Mouse (Mus musculus) lung, postnatal 10 days (tissue): ENCODE measurements around the gene P2ry4.

Experiments
- DNase-seq: peaks from one replicate; pipeline ENCODE4 v3.0.0; 2021

The P2ry4 gene

DNA sequence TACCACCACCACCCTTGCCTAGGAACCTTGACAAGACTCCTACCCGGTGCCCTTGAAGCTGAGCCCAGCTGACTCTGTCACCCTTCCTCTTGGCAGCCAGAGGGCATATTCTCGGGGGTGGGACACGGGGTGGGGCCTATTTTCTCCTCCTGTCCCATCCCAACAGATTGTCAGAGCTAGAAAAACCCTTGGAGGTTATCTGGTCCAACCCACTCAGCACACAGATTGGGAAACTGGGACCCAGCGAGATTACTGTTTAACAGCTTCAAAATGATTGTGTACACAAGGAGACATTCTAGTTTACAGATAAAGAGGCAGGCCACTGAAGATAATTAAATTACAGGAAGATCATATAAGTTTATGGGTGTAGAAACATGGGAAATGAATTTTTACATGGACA lies at the start of gene P2ry4:
TSS of gene P2ry4 (minus strand) at position 79 of the 400 bp plus-strand sequence.
- no peak for DNase-seq

DNA sequence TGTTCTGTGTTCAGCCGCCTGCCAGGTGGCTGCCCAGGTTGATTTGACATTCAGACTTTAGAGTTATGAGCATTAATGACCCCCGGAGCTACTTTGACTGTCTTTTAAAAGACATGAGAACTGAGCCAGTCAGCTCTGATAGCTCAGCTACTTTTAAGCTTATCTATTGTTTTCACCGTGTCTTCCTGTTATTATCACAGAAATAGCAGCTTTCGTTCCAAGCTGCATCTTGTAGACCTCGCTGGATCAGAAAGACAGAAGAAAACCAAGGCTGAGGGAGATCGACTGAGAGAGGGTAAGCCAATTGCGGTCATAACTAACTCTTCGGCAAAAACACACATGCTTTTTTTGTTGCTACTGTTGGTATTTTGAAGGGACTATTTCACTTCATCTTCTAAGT lies 43.8 kb upstream of the P2ry4 start:
- no peak for DNase-seq

DNA sequence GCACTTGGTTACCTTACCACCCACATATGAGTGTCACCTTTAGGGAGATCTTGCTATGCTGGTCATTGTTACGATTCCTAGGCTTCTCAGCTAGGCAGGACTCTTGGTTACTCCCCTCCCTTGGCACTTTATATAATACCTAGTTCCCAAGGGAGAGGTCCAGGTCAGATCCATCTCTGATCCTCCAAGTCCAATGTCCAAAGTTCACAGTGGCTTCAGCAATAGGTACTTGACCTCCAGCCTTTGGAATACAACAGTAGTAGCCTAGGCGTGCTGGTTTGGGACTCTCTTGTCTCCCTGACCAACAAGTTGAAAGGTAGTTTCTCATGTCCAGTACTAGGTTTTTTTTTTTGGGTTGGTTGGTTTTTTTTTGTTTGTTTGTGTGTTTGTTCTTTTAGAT lies 34.4 kb upstream of the P2ry4 start:
- no peak for DNase-seq

DNA sequence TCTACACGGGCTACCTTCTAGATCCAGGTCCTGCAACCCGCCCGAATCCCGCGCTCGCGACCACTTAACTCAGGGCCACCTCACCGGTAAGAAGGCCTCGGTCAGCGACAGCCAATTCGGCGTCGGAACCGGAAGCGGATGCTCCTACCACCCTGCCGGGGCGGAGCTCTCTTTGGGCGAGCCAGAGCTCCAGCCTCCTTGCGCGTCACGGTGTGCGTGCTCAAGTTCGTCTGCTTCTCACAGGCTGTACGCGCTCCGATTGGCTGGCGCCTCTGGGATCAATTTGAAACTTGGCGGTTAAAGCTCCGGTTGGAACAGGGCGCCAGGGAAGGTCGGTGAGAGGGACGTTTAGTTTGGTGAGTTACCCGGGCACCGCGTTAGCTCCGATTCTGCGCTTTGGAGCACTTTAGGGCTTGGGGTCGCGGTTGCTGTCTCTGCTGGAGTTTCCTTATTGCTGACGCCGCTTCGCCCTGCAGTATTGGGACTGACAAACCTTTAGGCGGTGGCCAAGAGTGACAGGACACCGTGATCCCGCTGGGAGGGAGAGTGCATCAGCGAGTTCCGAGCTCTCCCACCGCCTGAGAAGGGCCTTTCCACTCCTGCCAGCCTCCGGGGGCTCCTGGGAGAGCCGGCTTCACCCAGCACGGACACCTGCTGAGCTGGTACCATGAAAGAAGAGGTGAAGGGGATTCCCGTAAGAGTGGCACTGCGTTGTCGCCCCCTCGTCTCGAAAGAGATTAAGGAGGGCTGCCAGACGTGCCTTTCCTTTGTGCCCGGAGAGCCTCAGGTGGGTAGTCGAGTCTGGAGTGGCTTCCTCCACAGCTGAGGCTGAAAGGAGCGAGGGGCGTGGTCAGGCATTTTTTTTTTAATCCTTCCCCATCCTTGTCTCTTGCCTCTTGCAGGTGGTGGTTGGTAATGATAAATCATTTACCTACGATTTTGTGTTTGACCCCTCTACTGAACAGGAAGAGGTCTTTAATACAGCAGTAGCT lies 31.4 kb upstream of the P2ry4 start, which contains the start of gene Pdzd11:
TSS of gene Pdzd11 (minus strand) at position 767 of the 992 bp plus-strand sequence.
- DNase-seq: peak; percentile 94

DNA sequence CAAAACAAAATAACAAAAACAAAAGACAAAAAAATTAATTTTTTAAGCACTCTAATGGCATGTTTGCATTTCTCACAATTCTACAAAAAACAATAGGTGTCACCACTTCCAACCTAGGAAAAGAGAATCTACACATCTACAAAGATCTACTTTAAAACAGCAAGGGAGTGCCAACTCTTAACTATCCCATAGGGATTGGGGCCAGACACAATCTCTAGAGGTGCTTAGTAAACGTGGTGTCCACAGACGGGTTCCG lies 30.8 kb upstream of the P2ry4 start, which contains the start of gene Kif4:
TSS of gene Kif4 (plus strand) at position 192 of the 256 bp plus-strand sequence.
- no peak for DNase-seq

DNA sequence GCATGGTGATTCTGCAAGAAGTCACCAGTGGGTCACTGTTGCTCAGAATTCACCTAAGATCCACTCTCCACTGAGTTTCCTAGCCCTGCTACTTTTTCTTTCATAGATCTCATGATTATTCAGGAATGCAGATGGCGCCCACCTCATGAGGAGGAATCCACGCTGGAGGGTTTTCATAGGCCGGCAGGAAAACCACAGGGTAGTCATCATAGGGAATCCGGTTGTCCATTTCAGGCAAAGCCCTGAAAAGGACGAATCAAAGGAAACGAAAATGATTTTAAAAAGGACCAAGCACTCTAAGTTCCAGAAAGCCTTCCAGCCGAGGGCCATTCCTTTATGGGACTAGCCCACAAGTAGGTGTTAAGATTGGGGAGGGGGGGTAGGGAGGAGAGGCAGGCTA lies 30.5 kb upstream of the P2ry4 start:
- DNase-seq: peak; percentile 1

DNA sequence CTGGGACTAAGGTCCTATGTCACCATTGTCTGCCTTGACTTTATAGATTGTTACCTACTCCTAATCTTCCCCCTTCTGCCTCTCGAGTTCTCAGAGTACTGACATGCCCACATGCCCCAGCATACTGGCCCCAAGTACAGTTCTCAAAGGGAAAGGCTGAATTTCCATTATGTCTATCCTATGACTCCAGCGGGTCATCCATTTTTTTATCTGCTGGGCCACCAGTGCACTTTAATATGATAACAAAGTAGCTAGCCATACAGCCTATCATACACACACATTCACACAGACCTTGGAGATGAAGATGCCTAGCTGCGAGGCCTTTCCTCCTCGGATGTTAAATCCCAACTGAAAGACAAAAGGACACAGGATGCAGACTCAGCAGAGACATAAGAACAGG lies 29.6 kb upstream of the P2ry4 start:
- no peak for DNase-seq

DNA sequence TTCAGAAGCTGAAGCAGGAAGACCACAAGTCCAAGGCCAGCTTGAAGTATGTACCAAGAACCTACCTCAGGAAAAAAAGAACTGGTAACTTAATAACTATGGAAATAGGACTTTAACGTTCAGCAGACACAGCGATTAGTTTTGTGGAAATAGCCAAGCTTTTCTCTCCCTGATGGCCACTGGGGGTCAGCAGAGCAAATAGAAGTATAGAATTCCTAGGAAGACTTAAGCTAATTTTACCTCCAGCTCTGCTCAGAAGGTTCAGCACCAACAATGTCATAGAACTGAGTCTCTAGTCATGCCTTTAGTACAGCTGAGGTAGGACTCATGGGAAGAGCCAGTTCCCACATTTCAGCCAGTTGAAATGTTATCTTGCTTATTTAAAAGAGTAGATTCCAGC lies 26.7 kb upstream of the P2ry4 start:
- peak; percentile 10 for DNase-seq

DNA sequence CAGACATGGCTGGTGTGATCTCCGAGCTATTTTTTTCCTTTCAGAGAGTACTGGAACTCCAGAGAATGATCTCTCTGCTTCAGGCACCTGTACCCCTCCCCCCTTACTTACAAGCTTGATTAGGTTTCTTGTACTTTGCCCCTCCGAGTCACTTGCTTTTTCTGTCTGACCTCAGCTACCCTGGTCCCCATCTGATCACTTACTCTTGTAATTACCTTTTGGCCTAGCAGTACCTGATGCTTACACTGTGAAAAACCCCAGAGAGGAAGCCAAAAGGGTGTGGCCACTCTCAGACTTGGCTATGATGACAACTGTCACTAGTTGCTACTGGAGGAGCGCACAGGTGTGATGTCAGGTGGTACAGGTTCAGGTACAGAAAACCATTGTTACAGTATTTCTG lies 23.8 kb upstream of the P2ry4 start:
- DNase-seq: no peak

DNA sequence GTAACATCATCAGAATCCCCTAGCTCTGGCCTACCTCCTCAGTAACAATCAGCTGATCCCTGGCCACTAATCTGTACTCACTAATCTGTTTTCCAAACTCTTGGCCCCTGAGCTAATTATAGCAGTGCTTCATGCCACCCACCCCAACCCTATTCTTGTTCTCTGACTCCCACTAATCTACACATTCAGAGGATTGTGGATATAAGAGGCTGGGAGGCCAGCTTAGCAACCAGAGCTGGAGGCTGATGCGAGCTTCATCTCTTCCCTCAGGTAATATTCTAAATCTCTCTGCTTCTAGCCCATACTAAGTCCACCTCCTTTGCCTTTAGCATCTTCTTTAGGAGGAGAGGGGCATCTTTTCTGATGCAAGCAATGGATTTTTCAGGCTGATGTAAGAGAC lies 10.6 kb upstream of the P2ry4 start, which contains the start of gene Arr3:
TSS of gene Arr3 (plus strand) at position 184 of the 400 bp plus-strand sequence.
- DNase-seq: no peak

DNA sequence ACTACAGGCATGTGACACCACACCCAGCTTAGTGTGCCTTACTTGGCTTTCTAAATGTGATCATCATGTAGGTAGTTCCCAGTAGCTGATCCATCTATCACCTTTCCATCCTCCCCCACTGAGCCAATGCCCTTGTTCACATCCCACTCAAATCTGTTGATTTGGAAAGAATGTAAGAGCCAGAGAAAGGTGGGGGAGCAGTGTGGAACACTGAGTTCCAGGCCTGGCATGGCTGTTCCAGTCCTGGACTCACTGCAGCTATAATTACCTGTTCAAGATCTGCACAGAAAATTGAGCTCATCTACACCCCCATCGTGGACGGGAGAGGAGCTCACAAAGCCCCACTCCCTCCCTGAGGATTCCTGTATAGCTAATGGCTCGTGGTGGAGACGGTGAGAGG lies 5.1 kb upstream of the P2ry4 start:
- no peak for DNase-seq

DNA sequence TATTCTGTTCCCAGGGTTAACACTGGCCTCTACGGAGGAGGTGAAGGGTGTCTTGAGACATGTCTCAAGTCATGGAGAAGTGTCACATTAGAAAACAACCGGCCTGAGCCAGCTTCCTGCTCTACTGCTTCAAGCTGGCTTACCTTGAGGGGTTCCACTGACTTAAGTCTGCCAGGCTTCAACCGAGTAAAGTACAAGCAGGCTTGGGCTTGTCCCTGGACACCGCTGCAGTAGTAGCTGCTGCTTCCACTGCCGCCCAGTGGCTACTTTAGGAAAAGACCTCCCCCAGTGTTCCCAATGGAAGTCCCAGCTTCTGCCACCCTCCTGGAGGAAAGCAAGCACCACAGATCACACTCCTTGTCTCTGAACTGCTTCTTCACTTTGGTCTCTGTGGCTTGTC lies 2.8 kb upstream of the P2ry4 start:
- peak; percentile 68 for DNase-seq

DNA sequence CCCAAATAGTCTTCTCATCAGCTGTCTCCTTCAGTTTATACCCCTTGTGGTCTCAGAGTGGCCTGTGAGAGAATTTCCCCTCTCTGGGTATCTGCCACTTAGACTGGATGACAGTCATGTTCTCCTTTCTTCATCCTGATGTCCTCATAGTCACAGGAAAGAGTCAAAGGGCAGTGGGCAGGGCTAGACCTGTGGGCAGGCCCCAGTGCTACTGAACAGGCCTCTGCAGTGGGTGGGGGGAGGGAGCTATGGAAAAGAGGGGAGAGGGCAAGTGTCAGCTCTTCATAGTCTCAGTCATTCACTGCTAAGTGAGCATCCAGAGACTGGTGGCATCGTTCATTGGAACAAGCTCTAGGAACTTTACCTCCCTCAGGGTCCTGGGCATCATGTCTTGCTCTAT lies 22.7 kb downstream of the P2ry4 start, which contains the start of gene Awat1:
TSS of gene Awat1 (plus strand) at position 301 of the 400 bp plus-strand sequence.
- no peak for DNase-seq

DNA sequence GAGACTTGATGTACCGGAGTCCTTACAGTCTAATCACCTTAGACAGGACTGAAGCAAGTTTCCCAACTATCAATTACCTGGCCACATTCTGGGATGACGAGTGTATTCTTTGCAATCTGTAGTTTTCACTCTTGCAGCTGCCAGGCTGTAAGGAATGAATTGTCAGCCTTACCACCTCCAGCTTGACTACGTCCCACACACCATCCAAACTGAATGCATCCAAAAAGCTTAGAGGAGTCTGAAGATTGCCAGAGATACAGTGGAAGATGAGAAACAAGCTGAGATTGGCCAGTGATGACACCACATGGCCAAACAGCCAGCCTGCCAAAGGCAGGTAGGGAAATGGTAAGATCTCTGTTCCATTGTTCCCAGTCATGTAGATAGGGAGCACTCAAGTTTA lies 29.0 kb downstream of the P2ry4 start:
- no peak for DNase-seq

DNA sequence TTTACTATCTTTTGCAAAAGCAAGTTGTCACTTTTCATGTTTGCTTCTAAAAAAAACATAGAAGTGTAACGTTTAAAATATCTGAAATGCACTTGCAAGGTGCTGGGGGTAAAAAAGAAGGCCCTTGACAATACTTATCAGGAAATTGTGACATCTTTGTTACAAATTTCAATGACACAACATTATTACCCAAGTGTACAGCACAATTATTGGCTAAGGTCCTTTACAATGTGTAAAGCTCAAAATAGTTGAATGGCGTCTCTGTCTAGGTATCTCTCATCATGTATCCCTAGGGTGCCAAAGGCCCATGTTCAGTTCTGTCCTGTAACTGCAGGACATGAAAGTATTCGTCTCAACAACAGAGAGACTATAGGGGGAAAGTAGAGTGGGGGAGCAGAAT lies 38.6 kb downstream of the P2ry4 start:
- DNase-seq: no peak
